Mouse (Mus musculus): ENCODE results near the gene Foxn4. TPM values are rescaled to one million over a fixed set of nuclear protein-coding genes. Genes with fewer than 3 reads are reported as not detected.

Foxn4 gene
- total and polyA plus RNA-seq, 3 experiments = 0.12 TPM; not detected in 2

GRCm38 (mm10) chr5:114284604-114285397 is 11.2 kb upstream of the Foxn4 start:
- H3K4me1 ChIP-seq (ENCODE audit: control insufficient read depth, insufficient read depth, low read length) = no peaks in the 10 kb centered on the region
- TF ChIP-seq CTCF (IDR thresholded peaks at IDR 0.05) (no peak), EP300 (IDR thresholded peaks at IDR 0.05; ENCODE audit: insufficient read depth, low read depth, low read length) (no peak), POLR2A (IDR thresholded peaks at IDR 0.05; ENCODE audit: insufficient read depth, low read depth, low read length) (no peak)
- intact Hi-C loops (cut with DNase I) = no loop called here
- no peaks in the 10 kb centered on the region for H3K27me3 ChIP-seq (ENCODE audit: control insufficient read depth, insufficient read depth, low read length)
- no peak overlapping the region for H3K9ac ChIP-seq (ENCODE audit: low read depth, low read length)
- no peaks in the 10 kb centered on the region for H3K36me3 ChIP-seq (ENCODE audit: control insufficient read depth, insufficient read depth, low read length)
- no peak overlapping the region for H3K27ac ChIP-seq
- H3K79me2 ChIP-seq (replicated peaks; ENCODE audit: control insufficient read depth, insufficient read depth, low read length) = no peaks in the 10 kb centered on the region
- no peak overlapping the region for H3K4me3 ChIP-seq
- DNase-seq = no peak
- WGBS = 66% methylated on average over 13 of the region's 13 CpGs

GRCm38 (mm10) chr5:114282346-114282745 is 8.7 kb upstream of the Foxn4 start:
- H3K27me3 ChIP-seq (ENCODE audit: control insufficient read depth, insufficient read depth, low read length) = no peaks in the 10 kb centered on the region
- 40% methylated on average over 6 of the region's 6 CpGs for WGBS
- no peak overlapping the region for H3K9ac ChIP-seq (ENCODE audit: low read depth, low read length)
- DNase-seq = no peak
- TF ChIP-seq CTCF (IDR thresholded peaks at IDR 0.05) = no peak
- TF ChIP-seq POLR2A (IDR thresholded peaks at IDR 0.05; ENCODE audit: insufficient read depth, low read depth, low read length) = no peak
- H3K27ac ChIP-seq = no peak overlapping the region
- intact Hi-C loops (cut with DNase I) = no loop called here
- H3K4me3 ChIP-seq = no peak overlapping the region
- no peaks in the 10 kb centered on the region for H3K4me1 ChIP-seq (ENCODE audit: control insufficient read depth, insufficient read depth, low read length)
- H3K36me3 ChIP-seq (ENCODE audit: control insufficient read depth, insufficient read depth, low read length) = no peaks in the 10 kb centered on the region
- no peaks in the 10 kb centered on the region for H3K79me2 ChIP-seq (replicated peaks; ENCODE audit: control insufficient read depth, insufficient read depth, low read length)

GRCm38 (mm10) chr5:114279382-114280143 is 6.0 kb upstream of the Foxn4 start:
- H3K4me1 ChIP-seq (ENCODE audit: control insufficient read depth, insufficient read depth, low read length) = no peaks in the 10 kb centered on the region
- no peaks in the 10 kb centered on the region for H3K36me3 ChIP-seq (ENCODE audit: control insufficient read depth, insufficient read depth, low read length)
- H3K9ac ChIP-seq (ENCODE audit: low read depth, low read length) = no peak overlapping the region
- H3K79me2 ChIP-seq (replicated peaks; ENCODE audit: control insufficient read depth, insufficient read depth, low read length) = no peaks in the 10 kb centered on the region
- no peak for TF ChIP-seq EP300 (IDR thresholded peaks at IDR 0.05; ENCODE audit: insufficient read depth, low read depth, low read length)
- H3K27ac ChIP-seq = no peak overlapping the region
- intact Hi-C loops (cut with DNase I) = no loop called here
- 51% methylated on average over 12 of the region's 12 CpGs for WGBS
- peaks cover 7% of the 10 kb centered on the region; the same call in 1 of the 2 replicates for H3K27me3 ChIP-seq (ENCODE audit: control insufficient read depth, insufficient read depth, low read length)
- no peak overlapping the region for H3K4me3 ChIP-seq
- no peak for DNase-seq

GRCm38 (mm10) chr5:114275991-114276390 is 2.4 kb upstream of the Foxn4 start:
- no peak overlapping the region for H3K4me3 ChIP-seq
- TF ChIP-seq POLR2A (IDR thresholded peaks at IDR 0.05; ENCODE audit: insufficient read depth, low read depth, low read length) = no peak
- intact Hi-C loops (cut with DNase I) = no loop called here
- WGBS = 38% methylated on average over 16 of the region's 16 CpGs
- H3K27ac ChIP-seq = no peak overlapping the region
- H3K9ac ChIP-seq (ENCODE audit: low read depth, low read length) = no peak overlapping the region
- no peaks in the 10 kb centered on the region for H3K36me3 ChIP-seq (ENCODE audit: control insufficient read depth, insufficient read depth, low read length)
- DNase-seq = no peak
- H3K79me2 ChIP-seq (replicated peaks; ENCODE audit: control insufficient read depth, insufficient read depth, low read length) = no peaks in the 10 kb centered on the region
- no peaks in the 10 kb centered on the region for H3K4me1 ChIP-seq (ENCODE audit: control insufficient read depth, insufficient read depth, low read length)
- H3K27me3 ChIP-seq (ENCODE audit: control insufficient read depth, insufficient read depth, low read length) = peaks cover 20% of the 10 kb centered on the region

- intact Hi-C loops (cut with DNase I) = no loop called here
Observed at GRCm38 (mm10) chr5:114275339-114275738, 1.7 kb upstream of the Foxn4 start.

GRCm38 (mm10) chr5:114269984-114270383 is 3.6 kb downstream of the Foxn4 start:
- Histone ChIP-seq H3K36me3 (ENCODE audit: control insufficient read depth, insufficient read depth, low read length) (no peaks in the 10 kb centered on the region), H3K27ac (no peak overlapping the region), H3K4me3 (no peak overlapping the region), H3K9ac (ENCODE audit: low read depth, low read length) (no peak overlapping the region), H3K27me3 (ENCODE audit: control insufficient read depth, insufficient read depth, low read length) (peaks cover 14% of the 10 kb centered on the region), H3K4me1 (ENCODE audit: control insufficient read depth, insufficient read depth, low read length) (no peaks in the 10 kb centered on the region), H3K79me2 (replicated peaks; ENCODE audit: control insufficient read depth, insufficient read depth, low read length) (no peaks in the 10 kb centered on the region)
- 22% methylated on average over 12 of the region's 12 CpGs for WGBS
- DNase-seq = no peak
- intact Hi-C loops (cut with DNase I) = no loop called here
- TF ChIP-seq POLR2A (IDR thresholded peaks at IDR 0.05; ENCODE audit: insufficient read depth, low read depth, low read length) = no peak
- TF ChIP-seq EP300 (IDR thresholded peaks at IDR 0.05; ENCODE audit: insufficient read depth, low read depth, low read length) = no peak

More at GRCm38 (mm10) chr5:114275339-114275738, 1.7 kb upstream of the Foxn4 start:
- 40% methylated on average over 8 of the region's 8 CpGs for WGBS
- H3K9ac ChIP-seq (ENCODE audit: low read depth, low read length) = no peak overlapping the region
- TF ChIP-seq EP300 (IDR thresholded peaks at IDR 0.05; ENCODE audit: insufficient read depth, low read depth, low read length) (no peak), CTCF (IDR thresholded peaks at IDR 0.05) (no peak), POLR2A (IDR thresholded peaks at IDR 0.05; ENCODE audit: insufficient read depth, low read depth, low read length) (no peak)
- no peaks in the 10 kb centered on the region for H3K36me3 ChIP-seq (ENCODE audit: control insufficient read depth, insufficient read depth, low read length)
- H3K27ac ChIP-seq = no peak overlapping the region
- DNase-seq = no peak
- H3K4me1 ChIP-seq (ENCODE audit: control insufficient read depth, insufficient read depth, low read length) = no peaks in the 10 kb centered on the region
- H3K79me2 ChIP-seq (replicated peaks; ENCODE audit: control insufficient read depth, insufficient read depth, low read length) = no peaks in the 10 kb centered on the region
- H3K4me3 ChIP-seq = no peak overlapping the region
- H3K27me3 ChIP-seq (ENCODE audit: control insufficient read depth, insufficient read depth, low read length) = peaks cover 21% of the 10 kb centered on the region

Data from heart, adult 2 months (tissue).